Comparison of ENCODE assay signal across 10 mouse cellular contexts in the genomic region with DNA sequence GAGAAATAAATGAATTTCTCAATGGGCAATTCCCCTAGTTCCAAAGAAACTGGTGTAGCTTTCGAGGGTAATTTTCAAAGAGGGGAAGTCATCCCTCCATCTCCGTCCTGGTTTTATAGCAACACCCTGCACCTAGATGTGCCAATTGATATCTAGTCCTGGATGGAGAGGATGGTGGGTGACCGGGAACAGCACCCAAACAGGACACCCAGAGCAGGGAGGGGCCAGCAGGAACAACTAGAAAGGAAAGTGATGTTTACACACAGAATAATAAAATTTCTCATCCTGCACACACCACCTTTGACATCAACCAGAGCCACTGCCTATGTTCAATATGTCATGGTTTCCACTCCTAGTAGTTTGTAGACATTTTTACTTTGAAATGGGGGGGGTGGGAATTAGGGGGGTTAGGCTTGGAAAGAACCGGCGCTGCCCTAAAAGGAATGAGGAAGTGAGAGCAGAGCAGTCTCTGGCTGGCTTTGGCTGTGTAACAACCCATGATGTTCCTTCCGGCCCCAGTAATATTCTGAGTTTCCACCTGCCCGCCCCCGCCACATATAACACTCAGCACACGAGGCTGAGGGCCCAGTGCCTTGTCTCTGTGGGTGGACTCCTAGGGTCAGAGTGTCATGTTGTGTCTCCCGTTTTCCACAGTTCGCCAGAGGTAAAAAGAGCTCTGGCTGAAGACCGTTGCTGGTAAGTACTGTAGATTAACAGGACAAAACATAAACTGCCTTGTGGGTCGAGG. TPM values are rescaled to one million over a fixed set of nuclear protein-coding genes. Genes with fewer than 3 reads are reported as not detected.
A peak's percentile ranks its signal among the peaks of the same experiment; 100 is the strongest.
DNase-seq lines count a peak whose midpoint lies in the region; ATAC-seq and TF ChIP-seq lines count a peak whose summit lies in the region.
"Had no signal": no experiment of that assay in that cellular context is flagged by ENCODE, and none has a peak within 500 bp of the region (broad histone marks: within the 10 kb centered on the region; RNA-seq: fewer than 3 reads in every experiment).

Gene Tagap, plus strand, starts transcription at position 588 of the 748 bp plus-strand sequence.

- no peaks in the 10 kb centered on the region for H3K9me3 ChIP-seq in kidney, postnatal 0 days (replicated peaks; ENCODE audit: low read length)
- H3K9me3 ChIP-seq in forebrain, embryonic 11.5 days (ENCODE audit: control insufficient read depth, low read length), result no peaks in the 10 kb centered on the region
- H3K9me3 ChIP-seq: embryonic facial prominence, embryonic 12.5 days; hindbrain, embryonic 10.5 days had no signal

- no peak for DNase-seq in kidney, postnatal 0 days (ENCODE audit: low spot score)
- DNase-seq in kidney, adult 8-10 months, result no peak
- peak; percentile 40 to 45 for DNase-seq in lung, postnatal 4 days
- DNase-seq in thymus, adult 2 months, result peak; percentile 32
- DNase-seq in forebrain, embryonic 11.5 days (ENCODE audit: low spot score), result no peak
- no peak for DNase-seq in layer of hippocampus, adult 8-10 months (ENCODE audit: low spot score in 2 of 2)
- no peak for DNase-seq in yolk sac, embryonic 10.5 days (ENCODE audit: low spot score)

- WGBS in kidney, postnatal 0 days, result 29% methylated on average over 13 of the region's 13 CpGs
- 20% methylated on average over 13 of the region's 13 CpGs for WGBS in thymus, adult 2 months
- WGBS in forebrain, embryonic 11.5 days, result 77% methylated on average over 13 of the region's 13 CpGs

- no peak within 1 kb of the TSS for H3K27ac ChIP-seq in kidney, postnatal 0 days
- peak within 1 kb of the TSS; percentile 36; the same call in 1 of the 2 replicates for H3K27ac ChIP-seq in thymus, adult 2 months (ENCODE audit: control insufficient read depth, insufficient read depth, low read length)
- no peak within 1 kb of the TSS for H3K27ac ChIP-seq in forebrain, embryonic 11.5 days (ENCODE audit: low read depth, low read length)
- H3K27ac ChIP-seq: embryonic facial prominence, embryonic 12.5 days; hindbrain, embryonic 10.5 days had no signal

- TF ChIP-seq CTCF in kidney, postnatal 0 days (IDR thresholded peaks at IDR 0.05; ENCODE audit: low read depth), result no peak
- no peak for TF ChIP-seq CTCF in thymus, adult 2 months (IDR thresholded peaks at IDR 0.05; ENCODE audit: borderline replicate concordance, control insufficient read depth, extremely low read depth, insufficient read depth, low read length, poor library complexity)

- ATAC-seq in kidney, postnatal 0 days (replicated peaks; ENCODE audit: low FRiP score, low read depth), result 0 out of 2 replicates have a peak, but pooled peaks have one; percentile 21
- peak; percentile 78 for ATAC-seq in common myeloid progenitor, adult 5-6 weeks (replicated peaks; ENCODE audit: low read depth, poor library complexity, severe bottlenecking)
- no peak for ATAC-seq in forebrain, embryonic 11.5 days (replicated peaks; ENCODE audit: low FRiP score)

- no peaks in the 10 kb centered on the region for H3K36me3 ChIP-seq in kidney, postnatal 0 days (ENCODE audit: insufficient read depth, low read length)
- H3K36me3 ChIP-seq in thymus, adult 2 months (ENCODE audit: control insufficient read depth, insufficient read depth, low read length), result no peaks in the 10 kb centered on the region
- no peaks in the 10 kb centered on the region for H3K36me3 ChIP-seq in forebrain, embryonic 11.5 days (ENCODE audit: control insufficient read depth, insufficient read depth, low read length)
- H3K36me3 ChIP-seq: embryonic facial prominence, embryonic 12.5 days; hindbrain, embryonic 10.5 days had no signal

- TF ChIP-seq POLR2A in thymus, adult 2 months (IDR thresholded peaks at IDR 0.05; ENCODE audit: control insufficient read depth, extremely low read depth, insufficient read depth, low read length, poor library complexity), result no peak

- H3K27me3 ChIP-seq in kidney, postnatal 0 days (ENCODE audit: insufficient read depth, low read length), result no peaks in the 10 kb centered on the region
- H3K27me3 ChIP-seq in thymus, adult 2 months (ENCODE audit: control insufficient read depth, insufficient read depth, low read length), result no peaks in the 10 kb centered on the region
- H3K27me3 ChIP-seq in forebrain, embryonic 11.5 days (ENCODE audit: control insufficient read depth, insufficient read depth, low read length), result no peaks in the 10 kb centered on the region
- H3K27me3 ChIP-seq: embryonic facial prominence, embryonic 12.5 days had no signal

- peaks cover 7% of the 10 kb centered on the region; the same call in 1 of the 2 replicates for H3K4me1 ChIP-seq in kidney, postnatal 0 days (replicated peaks; ENCODE audit: insufficient read depth, low read length)
- H3K4me1 ChIP-seq in thymus, adult 2 months (replicated peaks; ENCODE audit: control insufficient read depth, insufficient read depth, low read length), result peaks cover 17% of the 10 kb centered on the region
- H3K4me1 ChIP-seq in forebrain, embryonic 11.5 days (replicated peaks; ENCODE audit: control insufficient read depth, insufficient read depth, low read length), result no peaks in the 10 kb centered on the region

- no peak within 1 kb of the TSS for H3K9ac ChIP-seq in kidney, postnatal 0 days (ENCODE audit: low read depth, low read length)
- H3K9ac ChIP-seq in forebrain, embryonic 11.5 days (ENCODE audit: low read length), result no peak within 1 kb of the TSS
- H3K9ac ChIP-seq: embryonic facial prominence, embryonic 12.5 days had no signal

- peak within 1 kb of the TSS; percentile 33 for H3K4me2 ChIP-seq in kidney, postnatal 0 days (ENCODE audit: low read length)
- H3K4me2 ChIP-seq in forebrain, embryonic 11.5 days (ENCODE audit: low read depth, low read length, severe bottlenecking), result no peak within 1 kb of the TSS
- H3K4me2 ChIP-seq: embryonic facial prominence, embryonic 12.5 days had no signal

- no peak within 1 kb of the TSS for H3K4me3 ChIP-seq in kidney, postnatal 0 days (replicated peaks; ENCODE audit: low read depth, low read length)
- H3K4me3 ChIP-seq in thymus, adult 2 months (ENCODE audit: control insufficient read depth, insufficient read depth, low read length), result peak within 1 kb of the TSS; percentile 10; the same call in 1 of the 2 replicates
- H3K4me3 ChIP-seq in forebrain, embryonic 11.5 days (ENCODE audit: low read depth, low read length), result no peak within 1 kb of the TSS
- H3K4me3 ChIP-seq: embryonic facial prominence, embryonic 12.5 days; hindbrain, embryonic 10.5 days had no signal

RNA-seq across cellular contexts. Expression of gene Tagap, which starts in this region (rescaled TPM):
- polyA plus RNA-seq in kidney, postnatal 0 days (2015; fragmentation: Nextera tagmentation; extraction: Ambion mirVana), result 0.68 and 0.74 TPM in 2 replicates
- total RNA-seq in common myeloid progenitor, adult 5-6 weeks (2017), result 10.1 and 12.4 TPM in 2 replicates
- polyA plus RNA-seq in thymus, adult 2 months (2012; rRNA removed), result 8.9 and 9.0 TPM in 2 replicates
- polyA plus RNA-seq in forebrain, embryonic 11.5 days (2014; fragmentation: Nextera tagmentation; extraction: Ambion mirVana), result 0.47 TPM in 1 of 2 replicates, not detected in the other
- 1 to 10 TPM; 5.4 to 8.0 (median 6.2) TPM for total RNA-seq in layer of hippocampus, adult 8-10 months (2022)

Comparison
In these comparisons a context has a peak if more than half of its experiments do, and no peak if none do; other contexts are left out.
1. Peak in ATAC-seq and H3K4me2 ChIP-seq in kidney, postnatal 0 days; RNA of the gene not detected or under 1 TPM.
2. DNase-seq: peak in lung, postnatal 4 days (2 of 2) and thymus, adult 2 months (single experiment); none in kidney, postnatal 0 days (single experiment), kidney, adult 8-10 months (0 of 2), forebrain, embryonic 11.5 days (single experiment), layer of hippocampus, adult 8-10 months (0 of 2) and yolk sac, embryonic 10.5 days (single experiment).